Mouse (Mus musculus) intestine, embryonic 15.5 days (tissue): Measurements from ENCODE around the gene Cul9. TPM values are rescaled to one million over a fixed set of nuclear protein-coding genes. Genes with fewer than 3 reads are reported as not detected.

Source experiments
- ATAC-seq: fragments of 200-750 bp; cut with Nextera tagmentation; 2 replicates; pipeline ENCODE4 v1.8.0; 2017; ENCODE audit warnings: moderate TSS enrichment, moderate library complexity
- H3K27ac ChIP-seq: fragments of 300-500 bp; sonication (generic); 2 replicates; pipeline ENCODE4 v1.5.1; 2015; ENCODE audit warnings: mild to moderate bottlenecking, inconsistent platforms
- H3K27me3 ChIP-seq: fragments of 300-500 bp; sonication (generic); replicated peaks from 2 replicates; pipeline ENCODE4 v1.6.1; 2015; ENCODE audit warnings: inconsistent platforms
- H3K36me3 ChIP-seq: fragments of 300-500 bp; sonication (generic); 2 replicates; pipeline ENCODE4 v1.6.1; 2015; ENCODE audit warnings: inconsistent platforms
- H3K4me1 ChIP-seq: fragments of 300-500 bp; sonication (generic); replicated peaks from 2 replicates; pipeline ENCODE4 v1.6.1; 2015; ENCODE audit warnings: inconsistent platforms
- H3K4me2 ChIP-seq: fragments of 300-500 bp; sonication (generic); replicated peaks from 2 replicates; pipeline ENCODE4 v1.6.1; 2015; ENCODE audit warnings: mild to moderate bottlenecking, inconsistent platforms
- H3K4me3 ChIP-seq: fragments of 300-500 bp; sonication (generic); replicated peaks from 2 replicates; pipeline ENCODE4 v1.5.1; 2015; ENCODE audit warnings: inconsistent platforms
- H3K9ac ChIP-seq: fragments of 300-500 bp; sonication (generic); 2 replicates; pipeline ENCODE4 v1.6.1; 2015; ENCODE audit warnings: inconsistent platforms
- H3K9me3 ChIP-seq: fragments of 300-500 bp; sonication (generic); 2 replicates; pipeline ENCODE4 v1.6.1; 2016; ENCODE audit warnings: inconsistent platforms
- WGBS: fragments of 180-500 bp; shearing (Covaris S2); methylation state at CpG from one replicate; pipeline ENCODE4 v1.1.7; 2015; 5-methylcytosine and 5-hydroxymethylcytosine counted together
- polyA plus RNA-seq: library from polyadenylated mRNA; unstranded; fragments of >200 nt; fragmentation: Nextera tagmentation; extraction: Ambion mirVana; gene quantifications from 2 replicates; pipeline ENCODE4 v1.2.1, GENCODE M21; 2015

Cul9 gene
- polyA plus RNA-seq, 1 experiment from 2014 or later = 2.8 TPM

DNA sequence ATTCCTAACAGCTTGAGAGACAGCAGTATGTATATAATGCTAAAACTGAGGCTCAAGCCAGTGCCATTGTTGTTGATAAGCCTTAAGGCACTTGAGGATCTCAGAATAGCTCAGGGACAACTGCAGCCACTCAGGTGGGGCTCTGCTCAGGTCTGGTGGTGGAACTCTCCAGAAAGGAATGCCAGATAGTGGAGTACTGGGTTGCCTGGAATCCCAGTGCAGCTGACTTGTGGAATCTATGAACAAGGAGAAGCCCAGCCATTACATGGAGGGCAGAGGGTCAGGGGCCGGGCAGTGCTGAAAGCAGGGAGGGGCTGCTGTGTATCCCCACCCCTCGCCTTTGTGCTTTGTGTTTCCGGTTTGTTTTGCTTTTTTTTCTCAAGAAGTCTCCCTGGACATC lies 87.7 kb downstream of the Cul9 start:
- no peak overlapping the region for H3K9ac ChIP-seq
- no peak overlapping the region for H3K4me2 ChIP-seq
- no peaks in the 10 kb centered on the region for H3K9me3 ChIP-seq
- ATAC-seq = no peak
- 32% methylated on average over 3 of the region's 3 CpGs for WGBS
- H3K27me3 ChIP-seq = peaks cover 74% of the 10 kb centered on the region
- peaks cover 37% of the 10 kb centered on the region for H3K4me1 ChIP-seq
- no peak overlapping the region for H3K27ac ChIP-seq
- H3K4me3 ChIP-seq = no peak overlapping the region
- no peaks in the 10 kb centered on the region for H3K36me3 ChIP-seq

DNA sequence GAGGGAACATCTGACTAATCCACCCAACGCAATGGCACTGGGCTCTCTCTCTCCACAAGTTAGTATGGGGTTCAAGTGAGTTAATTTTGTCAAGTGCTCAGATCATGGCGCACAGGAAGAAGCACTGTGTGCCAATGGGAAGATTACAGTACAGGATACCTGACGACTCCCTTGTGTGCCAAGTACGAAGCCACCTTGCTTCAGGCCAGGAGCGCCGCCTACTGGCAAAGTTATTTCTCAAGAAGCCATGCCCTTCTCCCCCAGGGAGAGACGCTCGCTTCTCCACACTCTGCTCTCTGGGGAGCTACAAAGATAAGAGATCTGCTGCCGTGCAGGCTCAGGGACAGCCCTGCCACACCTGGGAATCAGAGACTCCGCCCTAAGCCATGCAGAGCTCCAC lies 88.4 kb downstream of the Cul9 start:
- peak; percentile 52; the same call in 1 of the 2 replicates for ATAC-seq
- no peak overlapping the region for H3K4me3 ChIP-seq
- peaks cover 42% of the 10 kb centered on the region for H3K4me1 ChIP-seq
- no peaks in the 10 kb centered on the region for H3K36me3 ChIP-seq
- H3K9ac ChIP-seq = no peak overlapping the region
- no peak overlapping the region for H3K27ac ChIP-seq
- no peaks in the 10 kb centered on the region for H3K9me3 ChIP-seq
- H3K27me3 ChIP-seq = peaks cover 80% of the 10 kb centered on the region
- H3K4me2 ChIP-seq = no peak overlapping the region
- WGBS = 12% methylated on average over 10 of the region's 10 CpGs

DNA sequence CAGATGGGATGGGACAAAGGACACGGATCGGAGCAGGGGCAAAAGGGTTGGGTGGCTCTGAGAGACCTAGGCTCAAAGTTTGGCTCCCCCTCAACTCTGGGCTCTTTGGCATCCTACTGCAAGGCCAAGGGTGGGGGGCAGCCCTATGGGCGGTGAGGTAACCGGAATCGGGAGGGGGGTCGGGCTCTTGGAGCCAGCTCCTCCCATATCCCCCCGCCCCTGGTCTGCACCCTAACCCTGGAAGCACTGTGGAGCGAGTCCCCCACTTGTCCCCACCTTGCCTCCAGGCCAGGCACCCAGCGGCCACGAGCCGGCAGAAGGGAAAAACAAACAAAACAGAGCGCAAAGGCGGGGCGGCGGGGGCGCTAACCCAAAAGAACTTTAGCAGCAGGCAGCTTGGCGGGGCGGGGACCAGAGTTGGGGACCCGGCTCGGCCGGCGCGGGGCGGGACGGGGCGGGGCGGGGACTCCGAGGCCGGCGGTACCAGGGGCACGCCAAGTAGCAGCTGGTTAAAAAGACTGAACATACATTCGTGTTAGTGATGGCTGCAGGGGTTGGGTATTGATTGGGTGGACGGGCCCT lies 91.0 kb downstream of the Cul9 start:
- 1% methylated on average over 33 of the region's 33 CpGs for WGBS
- Histone ChIP-seq H3K36me3 (no peaks in the 10 kb centered on the region), H3K4me3 (peak overlapping the region; percentile 38), H3K9ac (no peak overlapping the region), H3K27me3 (peaks cover 74% of the 10 kb centered on the region), H3K4me2 (peak overlapping the region; percentile 86), H3K4me1 (peaks cover 32% of the 10 kb centered on the region), H3K27ac (no peak overlapping the region), H3K9me3 (no peaks in the 10 kb centered on the region)
- peak; percentile 51 for ATAC-seq

DNA sequence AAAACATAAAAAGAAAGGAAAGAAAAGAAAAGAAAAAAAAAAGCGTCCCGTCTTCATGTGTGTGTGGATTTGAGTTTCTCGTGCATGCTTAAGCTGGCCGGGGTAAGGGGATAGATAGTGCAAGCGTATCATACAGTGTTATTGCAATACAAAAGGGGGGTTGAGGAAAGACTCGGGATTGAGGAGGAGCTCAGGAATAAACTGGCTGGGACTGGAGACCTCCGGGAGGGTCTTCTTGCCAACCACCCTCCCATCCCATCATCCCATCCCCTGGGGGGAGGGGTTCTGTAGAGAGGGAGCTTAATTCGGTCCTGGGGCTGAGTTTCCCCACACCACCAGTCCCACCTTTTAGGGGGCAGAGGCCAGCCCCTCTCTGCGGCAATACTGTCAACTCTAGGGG lies 91.6 kb downstream of the Cul9 start:
- Histone ChIP-seq H3K4me3 (peak overlapping the region; percentile 38), H3K36me3 (no peaks in the 10 kb centered on the region), H3K4me1 (peaks cover 30% of the 10 kb centered on the region), H3K9me3 (no peaks in the 10 kb centered on the region), H3K9ac (no peak overlapping the region), H3K27me3 (peaks cover 67% of the 10 kb centered on the region), H3K4me2 (peak overlapping the region; percentile 86), H3K27ac (no peak overlapping the region)
- 3% methylated on average over 9 of the region's 9 CpGs for WGBS
- no peak for ATAC-seq

DNA sequence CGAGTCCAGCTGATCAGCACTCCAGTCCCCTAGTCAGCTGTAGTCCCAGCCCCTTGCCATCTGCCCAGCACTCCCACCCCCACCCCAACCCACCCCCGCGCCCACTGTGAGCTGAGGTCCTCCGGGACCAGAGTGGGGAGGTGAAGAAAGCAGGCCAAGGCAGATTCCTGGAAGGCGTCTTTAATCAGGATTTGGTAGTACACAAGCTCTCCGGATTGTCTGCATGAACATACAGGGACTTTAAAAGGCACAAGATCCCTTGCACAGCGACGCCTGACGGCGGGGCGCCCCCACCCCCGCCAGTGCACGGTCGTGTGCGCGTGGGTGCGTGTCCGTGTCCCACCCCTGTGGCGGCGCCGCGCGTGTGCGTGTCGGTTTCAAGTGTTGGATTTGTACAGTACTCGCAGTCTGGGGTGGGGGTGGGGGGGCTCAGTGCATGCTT lies 92.2 kb downstream of the Cul9 start:
- ATAC-seq = no peak
- WGBS = 4% methylated on average over 26 of the region's 26 CpGs
- H3K4me3 ChIP-seq = peak overlapping the region; percentile 26
- no peaks in the 10 kb centered on the region for H3K36me3 ChIP-seq
- no peaks in the 10 kb centered on the region for H3K9me3 ChIP-seq
- peak overlapping the region; percentile 86 for H3K4me2 ChIP-seq
- H3K9ac ChIP-seq = 0 out of 2 replicates have a peak overlapping the region, but pooled peaks have one; percentile 11
- H3K4me1 ChIP-seq = peaks cover 30% of the 10 kb centered on the region
- no peak overlapping the region for H3K27ac ChIP-seq
- H3K27me3 ChIP-seq = peaks cover 63% of the 10 kb centered on the region

DNA sequence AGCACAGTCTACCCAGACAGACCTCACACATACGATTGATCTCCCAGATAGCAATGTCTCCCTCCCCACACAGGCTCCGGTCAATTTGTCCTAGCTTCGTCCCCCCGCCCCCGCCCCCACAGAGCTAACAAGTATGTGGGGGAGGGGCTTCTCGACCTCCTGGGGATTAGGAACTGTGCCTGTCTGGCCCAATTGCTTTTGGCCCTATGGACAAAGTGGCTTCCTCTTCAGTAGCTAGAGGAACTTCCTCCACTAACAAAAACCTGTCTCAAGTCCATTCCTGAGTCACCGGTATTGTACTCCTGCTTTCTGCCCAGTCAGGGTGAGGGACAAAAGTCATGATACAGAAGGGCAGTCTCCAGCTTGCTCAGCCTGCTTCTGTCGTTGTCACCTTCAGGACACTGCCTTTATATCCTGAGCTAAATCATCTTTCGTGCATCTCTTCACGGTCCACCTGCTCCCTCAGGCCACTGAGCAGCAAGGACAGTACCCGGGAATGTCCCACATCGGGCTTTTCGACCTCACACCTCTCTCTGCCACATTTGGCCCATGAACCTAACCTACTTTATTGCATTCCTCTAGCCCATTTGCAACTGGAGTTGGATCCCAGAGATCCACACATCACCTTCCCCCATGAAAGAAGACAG lies 92.8 kb downstream of the Cul9 start:
- H3K9ac ChIP-seq = no peak overlapping the region
- H3K4me3 ChIP-seq = no peak overlapping the region
- no peaks in the 10 kb centered on the region for H3K9me3 ChIP-seq
- peaks cover 59% of the 10 kb centered on the region for H3K27me3 ChIP-seq
- no peak overlapping the region for H3K27ac ChIP-seq
- peak overlapping the region; percentile 86; the same call in 1 of the 2 replicates for H3K4me2 ChIP-seq
- no peak for ATAC-seq
- H3K4me1 ChIP-seq = peaks cover 30% of the 10 kb centered on the region
- H3K36me3 ChIP-seq = no peaks in the 10 kb centered on the region
- 10% methylated on average over 13 of the region's 13 CpGs for WGBS

DNA sequence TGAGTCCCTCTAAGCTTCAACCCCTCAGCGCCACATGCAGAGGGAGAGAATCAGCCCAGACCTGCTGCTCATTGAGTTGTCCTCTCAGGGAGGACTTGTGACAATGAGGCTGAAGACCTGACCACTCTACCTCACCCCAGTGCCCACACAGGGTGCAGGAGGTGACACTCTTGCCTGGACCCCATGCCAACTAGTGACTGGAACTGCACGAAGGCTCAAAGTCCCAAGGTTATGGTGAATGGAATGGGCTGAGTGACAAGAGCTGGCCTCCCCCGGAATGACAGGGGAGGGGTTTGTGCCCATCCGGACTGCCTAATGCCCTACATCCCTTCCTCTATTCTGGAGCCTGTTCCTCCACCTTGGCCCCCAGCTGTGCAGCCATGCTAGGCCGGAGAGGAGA lies 93.5 kb downstream of the Cul9 start:
- no peak for ATAC-seq
- no peaks in the 10 kb centered on the region for H3K36me3 ChIP-seq
- H3K4me2 ChIP-seq = no peak overlapping the region
- H3K9me3 ChIP-seq = no peaks in the 10 kb centered on the region
- 38% methylated on average over 5 of the region's 5 CpGs for WGBS
- H3K9ac ChIP-seq = no peak overlapping the region
- H3K4me1 ChIP-seq = peaks cover 27% of the 10 kb centered on the region
- H3K4me3 ChIP-seq = no peak overlapping the region
- peaks cover 52% of the 10 kb centered on the region for H3K27me3 ChIP-seq
- no peak overlapping the region for H3K27ac ChIP-seq

Other genes starting within 250 kb of the Cul9 start
- gene Dlk2, start 249.0 kb downstream of the Cul9 start, polyA plus RNA-seq = 0.64 and 0.77 TPM in 2 replicates
- gene Abcc10, start 218.0 kb downstream of the Cul9 start, polyA plus RNA-seq = 6.3 and 7.4 TPM in 2 replicates
- 6.6 and 7.1 TPM in 2 replicates for gene Zfp318, start 162.7 kb downstream of the Cul9 start, polyA plus RNA-seq
- gene Crip3, start 117.5 kb downstream of the Cul9 start, polyA plus RNA-seq = 0.92 TPM in 1 of 2 replicates, not detected in the other
- gene Slc22a7, start 107.9 kb downstream of the Cul9 start, polyA plus RNA-seq = not detected in 2 replicates
- gene Ttbk1, start 58.7 kb downstream of the Cul9 start, polyA plus RNA-seq = 0.24 and 0.26 TPM in 2 replicates
- gene Dnph1, start 49.7 kb downstream of the Cul9 start, polyA plus RNA-seq = 48.7 and 48.9 TPM in 2 replicates
- gene Srf, start 9.8 kb upstream of the Cul9 start, polyA plus RNA-seq = 7.6 and 8.9 TPM in 2 replicates
- 61.8 and 66.2 TPM in 2 replicates for gene Ptk7, start 83.1 kb upstream of the Cul9 start, polyA plus RNA-seq
- gene Klc4, start 99.6 kb upstream of the Cul9 start, polyA plus RNA-seq = 64.6 and 73.2 TPM in 2 replicates
- gene Mrpl2, start 99.8 kb upstream of the Cul9 start, polyA plus RNA-seq = 148 and 156 TPM in 2 replicates
- gene Cul7, start 103.9 kb upstream of the Cul9 start, polyA plus RNA-seq = 41.1 and 45.7 TPM in 2 replicates
- gene Rrp36, start 128.0 kb upstream of the Cul9 start, polyA plus RNA-seq = 56.4 and 58.4 TPM in 2 replicates
- gene Mea1, start 132.4 kb upstream of the Cul9 start, polyA plus RNA-seq = 133 and 151 TPM in 2 replicates
- 104 and 107 TPM in 2 replicates for gene Klhdc3, start 134.5 kb upstream of the Cul9 start, polyA plus RNA-seq
- gene Ppp2r5d, start 158.7 kb upstream of the Cul9 start, polyA plus RNA-seq = 71.8 and 79.9 TPM in 2 replicates
- 22.6 and 24.8 TPM in 2 replicates for gene Pex6, start 165.1 kb upstream of the Cul9 start, polyA plus RNA-seq
- 3.2 and 9.0 TPM in 2 replicates for gene Gnmt, start 182.8 kb upstream of the Cul9 start, polyA plus RNA-seq
- 73.9 and 74.9 TPM in 2 replicates for gene Cnpy3, start 205.8 kb upstream of the Cul9 start, polyA plus RNA-seq
- gene Ptcra, start 217.3 kb upstream of the Cul9 start, polyA plus RNA-seq = 0.40 and 0.56 TPM in 2 replicates
- 81.1 and 96.9 TPM in 2 replicates for gene 2310039H08Rik, start 226.2 kb upstream of the Cul9 start, polyA plus RNA-seq
- gene Rpl7l1, start 236.3 kb upstream of the Cul9 start, polyA plus RNA-seq = 149 and 167 TPM in 2 replicates